Mouse (Mus musculus) hindbrain, postnatal 0 days (tissue): ENCODE results near the gene Dpf3. TPM values are rescaled to one million over a fixed set of nuclear protein-coding genes. Genes with fewer than 3 reads are reported as not detected.

ENCODE experiments used
- ATAC-seq: fragments of 200-750 bp; cut with Nextera tagmentation; 2 replicates; pipeline ENCODE4 v1.8.0; 2017; ENCODE audit warnings: mild to moderate bottlenecking, moderate TSS enrichment, moderate library complexity
- DNase-seq: peaks from one replicate; pipeline ENCODE4 v3.0.0-alpha.2; 2015; ENCODE audit warnings: low spot score
- H3K27ac ChIP-seq: fragments of 300-500 bp; sonication (generic); 2 replicates; pipeline ENCODE4 v1.5.1; 2014; ENCODE audit warnings: mild to moderate bottlenecking
- H3K27me3 ChIP-seq: fragments of 300-500 bp; sonication (generic); 2 replicates; pipeline ENCODE4 v1.6.1; 2014; ENCODE audit warnings: low read length, mixed read lengths; ENCODE audit not compliant: insufficient read depth
- H3K36me3 ChIP-seq: fragments of 300-500 bp; sonication (generic); 2 replicates; pipeline ENCODE4 v1.6.1; 2014; ENCODE audit warnings: low read length, mixed read lengths; ENCODE audit not compliant: insufficient read depth
- H3K4me1 ChIP-seq: fragments of 300-500 bp; sonication (generic); 2 replicates; pipeline ENCODE4 v1.6.1; 2014; ENCODE audit warnings: antibody characterized with exemption, low read length, mixed read lengths; ENCODE audit not compliant: insufficient read depth
- H3K4me2 ChIP-seq: fragments of 300-500 bp; sonication (generic); 2 replicates; pipeline ENCODE4 v1.6.1; 2014; ENCODE audit warnings: low read depth, mild to moderate bottlenecking, low read length, moderate library complexity, mixed read lengths
- H3K4me3 ChIP-seq: fragments of 300-500 bp; sonication (generic); 2 replicates; pipeline ENCODE4 v1.5.1; 2014; ENCODE audit warnings: low read length
- H3K9ac ChIP-seq: fragments of 300-500 bp; sonication (generic); replicated peaks from 2 replicates; pipeline ENCODE4 v1.6.1; 2014; ENCODE audit warnings: mild to moderate bottlenecking, low read length, moderate library complexity, mixed read lengths
- H3K9me3 ChIP-seq: fragments of 300-500 bp; sonication (generic); 2 replicates; pipeline ENCODE4 v1.6.1; 2016; ENCODE audit warnings: low read length, mixed read lengths
- CTCF ChIP-seq: IDR thresholded peaks from 2 replicates; pipeline ENCODE4 v1.5.1; 2016; ENCODE audit warnings: antibody characterized with exemption, control low read depth, low read depth
- WGBS: fragments of 180-500 bp; shearing (Covaris S2); extraction: QIAGEN DNeasy Blood & Tissue Kit; methylation state at CpG from one replicate; pipeline ENCODE4 v1.1.7; 2014; 5-methylcytosine and 5-hydroxymethylcytosine counted together
- polyA plus RNA-seq: library from polyadenylated mRNA; unstranded; fragments of >200 nt; fragmentation: Nextera tagmentation; extraction: Ambion mirVana; gene quantifications from 2 replicates; pipeline ENCODE4 v1.2.1, GENCODE M21; 2015
- total RNA-seq: library from RNA; depleted of rRNA; stranded (reverse); fragments of >200 nt; gene quantifications from 2 replicates; pipeline ENCODE4 v1.2.3, GENCODE M21; 2014

Dpf3 gene
- total and polyA plus RNA-seq, 2 experiments from 2014 or later: 19.8 to 38.9 TPM

DNA sequence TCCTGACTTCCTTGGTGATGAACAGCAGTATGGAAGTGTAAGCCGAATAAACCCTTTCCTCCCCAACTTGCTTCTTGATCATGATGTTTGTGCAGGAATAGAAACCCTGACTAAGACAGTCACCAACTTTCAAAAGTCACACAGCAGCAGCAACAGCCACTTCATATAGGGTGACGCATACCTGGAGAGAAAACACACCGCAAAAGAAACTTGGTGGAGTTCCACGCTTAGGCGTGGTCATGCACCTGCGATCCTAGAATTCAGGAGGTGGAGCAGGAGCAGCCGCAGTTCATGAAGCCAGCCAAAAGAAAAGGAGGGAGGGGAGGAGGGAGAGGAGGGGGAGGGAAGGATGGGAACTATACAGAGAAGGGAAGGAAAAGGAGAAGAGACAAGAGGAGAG, 106.4 kb downstream of the Dpf3 start:
- H3K4me1 ChIP-seq: no peaks in the 10 kb centered on the region
- no peaks in the 10 kb centered on the region for H3K9me3 ChIP-seq
- DNase-seq (no peak), ATAC-seq (no peak)
- H3K27ac ChIP-seq: no peak overlapping the region
- no peaks in the 10 kb centered on the region for H3K36me3 ChIP-seq
- WGBS: 95% methylated on average over 6 of the region's 7 CpGs
- no peak overlapping the region for H3K4me3 ChIP-seq
- no peak overlapping the region for H3K4me2 ChIP-seq
- no peaks in the 10 kb centered on the region for H3K27me3 ChIP-seq
- no peak overlapping the region for H3K9ac ChIP-seq
- TF ChIP-seq CTCF: no peak

DNA sequence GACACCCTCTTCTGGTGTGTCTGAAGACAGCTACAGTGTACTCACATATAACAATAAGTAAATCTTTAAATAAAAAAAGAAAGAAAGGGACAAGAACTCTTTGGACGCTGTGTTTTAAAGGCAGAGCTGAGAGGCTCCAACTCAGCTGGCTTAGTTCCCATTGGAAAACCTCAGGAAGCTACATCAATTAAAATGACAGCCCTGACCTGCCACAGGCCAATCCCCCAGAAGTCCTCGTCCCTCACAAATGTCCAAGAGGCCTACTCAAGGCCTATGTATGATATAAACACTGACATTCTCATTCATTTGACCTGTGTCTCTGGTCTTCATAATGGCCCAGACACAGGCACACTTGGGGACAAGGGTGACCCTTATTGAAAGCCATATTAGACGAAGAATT, 107.5 kb downstream of the Dpf3 start:
- Histone ChIP-seq H3K4me3 (no peak overlapping the region), H3K4me1 (no peaks in the 10 kb centered on the region), H3K27ac (no peak overlapping the region), H3K27me3 (no peaks in the 10 kb centered on the region), H3K9ac (no peak overlapping the region), H3K9me3 (no peaks in the 10 kb centered on the region), H3K4me2 (no peak overlapping the region), H3K36me3 (no peaks in the 10 kb centered on the region)
- DNase-seq: no peak
- ATAC-seq: no peak
- no peak for TF ChIP-seq CTCF
- 43% methylated on average over 3 of the region's 3 CpGs for WGBS

DNA sequence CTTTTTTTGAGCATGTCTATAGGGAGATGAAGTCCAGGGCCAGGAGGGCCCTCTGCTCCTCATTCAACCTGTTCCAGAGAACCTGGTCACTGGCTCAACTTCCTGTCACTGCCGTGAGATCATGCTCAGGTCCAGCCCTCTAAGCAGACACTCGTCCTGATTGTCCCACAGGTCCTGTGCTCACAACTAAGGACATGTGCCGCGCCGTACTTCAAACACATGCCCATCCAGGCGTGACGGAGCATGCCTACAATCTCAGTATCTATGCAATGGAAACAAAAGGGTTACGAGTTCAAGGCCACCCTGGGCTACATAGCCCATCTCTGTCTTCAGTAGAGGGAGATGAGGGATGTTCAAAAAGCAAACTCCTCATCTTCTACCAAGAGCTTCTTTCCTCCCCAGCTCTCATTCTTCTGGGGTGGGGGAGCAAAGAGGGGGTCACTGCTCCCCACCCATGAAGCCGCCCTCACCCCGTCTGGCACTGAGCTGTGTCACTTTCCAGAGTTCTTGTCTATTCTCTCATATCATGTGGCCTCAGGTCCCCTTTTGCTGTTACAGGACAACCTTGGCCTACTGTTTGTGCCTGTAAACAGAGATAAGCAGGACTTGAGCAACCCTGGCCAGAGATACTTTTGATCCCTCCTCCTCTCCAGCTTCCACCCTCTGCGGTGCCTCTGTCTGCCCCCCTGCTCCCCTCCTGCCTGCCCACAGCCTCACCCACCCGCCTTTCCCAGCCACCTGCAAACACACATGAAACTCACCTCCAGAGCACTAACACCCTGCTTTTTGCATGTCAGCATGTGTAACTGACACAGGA, 112.3 kb downstream of the Dpf3 start:
- ATAC-seq: no peak
- Histone ChIP-seq H3K27me3 (no peaks in the 10 kb centered on the region), H3K4me1 (no peaks in the 10 kb centered on the region), H3K4me3 (no peak overlapping the region), H3K27ac (no peak overlapping the region), H3K36me3 (no peaks in the 10 kb centered on the region), H3K4me2 (no peak overlapping the region), H3K9me3 (no peaks in the 10 kb centered on the region), H3K9ac (no peak overlapping the region)
- no peak for TF ChIP-seq CTCF
- 88% methylated on average over 12 of the region's 12 CpGs for WGBS
- DNase-seq: no peak

DNA sequence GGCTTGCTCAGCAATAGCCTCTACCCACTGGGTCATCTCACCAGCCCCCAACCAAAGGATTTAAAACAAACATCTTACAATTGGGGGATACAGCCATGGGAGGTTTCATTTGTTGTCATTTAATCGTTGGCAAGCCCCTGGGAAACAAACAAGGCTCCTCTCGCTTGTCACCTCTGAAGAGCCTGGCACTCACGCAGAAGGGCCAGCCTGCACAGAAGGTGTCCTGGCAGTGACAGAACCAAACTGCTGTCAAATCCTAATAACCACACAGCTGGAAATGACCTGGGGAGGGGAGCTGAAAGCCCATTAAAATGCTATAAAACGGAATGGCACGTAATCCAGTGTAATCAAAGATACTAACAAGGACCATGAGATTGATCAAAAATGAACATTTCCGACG, 114.4 kb downstream of the Dpf3 start:
- no peak for DNase-seq
- no peak for ATAC-seq

DNA sequence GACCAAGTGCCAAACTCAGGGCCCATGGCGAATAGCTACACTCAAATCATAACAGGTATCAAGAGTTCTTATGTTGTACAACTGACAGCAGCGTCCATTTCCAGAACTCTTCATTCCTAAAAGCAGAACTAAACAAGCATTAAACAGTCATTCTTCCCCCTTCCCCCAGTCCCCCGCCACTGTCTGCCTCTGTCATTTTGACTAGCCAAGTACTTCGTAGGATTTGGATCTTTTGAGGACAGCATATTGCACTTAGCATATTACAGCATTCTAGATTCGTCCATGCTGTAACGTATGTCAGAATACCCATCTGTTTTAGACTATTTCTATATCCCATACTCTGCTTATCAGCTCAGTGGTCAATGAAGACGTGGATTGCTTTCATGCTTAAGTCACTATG, 115.2 kb downstream of the Dpf3 start:
- Histone ChIP-seq H3K27ac (no peak overlapping the region), H3K4me3 (no peak overlapping the region), H3K4me1 (no peaks in the 10 kb centered on the region), H3K9ac (no peak overlapping the region), H3K9me3 (no peaks in the 10 kb centered on the region), H3K4me2 (no peak overlapping the region), H3K27me3 (no peaks in the 10 kb centered on the region), H3K36me3 (no peaks in the 10 kb centered on the region)
- no peak for TF ChIP-seq CTCF
- DNase-seq: no peak
- no peak for ATAC-seq
- WGBS: 84% methylated on average over 7 of the region's 7 CpGs

More for the DNA sequence above, 114.4 kb downstream of the Dpf3 start:
- Histone ChIP-seq H3K36me3 (no peaks in the 10 kb centered on the region), H3K27me3 (no peaks in the 10 kb centered on the region), H3K4me2 (no peak overlapping the region), H3K27ac (no peak overlapping the region), H3K4me1 (no peaks in the 10 kb centered on the region), H3K4me3 (no peak overlapping the region), H3K9ac (no peak overlapping the region), H3K9me3 (no peaks in the 10 kb centered on the region)
- WGBS: 41% methylated on average over 7 of the region's 7 CpGs
- no peak for TF ChIP-seq CTCF

DNA sequence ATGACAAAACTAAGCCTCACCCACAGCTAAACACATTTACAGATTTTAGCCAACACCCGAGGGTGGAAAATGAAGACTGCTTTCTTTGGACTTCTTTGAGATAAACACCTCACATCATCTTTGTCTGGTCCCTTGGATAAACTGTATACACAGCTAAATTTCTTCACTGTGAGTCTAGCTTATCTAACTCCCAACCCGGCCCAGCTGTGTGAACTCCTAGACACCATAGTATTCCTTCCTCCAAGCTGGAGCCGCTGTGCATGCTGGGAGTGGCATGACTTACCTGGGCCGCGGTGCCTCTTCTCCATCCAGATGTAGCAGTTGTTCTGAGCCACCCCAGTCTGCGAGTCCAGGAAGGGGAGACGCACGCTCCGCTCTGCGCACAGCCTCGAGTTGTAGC, 117.3 kb downstream of the Dpf3 start:
- H3K9ac ChIP-seq: no peak overlapping the region
- no peaks in the 10 kb centered on the region for H3K36me3 ChIP-seq
- H3K27me3 ChIP-seq: no peaks in the 10 kb centered on the region
- no peaks in the 10 kb centered on the region; the same call in 1 of the 2 replicates for H3K9me3 ChIP-seq
- no peak for TF ChIP-seq CTCF
- no peak overlapping the region for H3K27ac ChIP-seq
- ATAC-seq: no peak
- no peaks in the 10 kb centered on the region for H3K4me1 ChIP-seq
- H3K4me3 ChIP-seq: no peak overlapping the region
- DNase-seq: no peak
- H3K4me2 ChIP-seq: no peak overlapping the region
- WGBS: 91% methylated on average over 11 of the region's 11 CpGs

DNA sequence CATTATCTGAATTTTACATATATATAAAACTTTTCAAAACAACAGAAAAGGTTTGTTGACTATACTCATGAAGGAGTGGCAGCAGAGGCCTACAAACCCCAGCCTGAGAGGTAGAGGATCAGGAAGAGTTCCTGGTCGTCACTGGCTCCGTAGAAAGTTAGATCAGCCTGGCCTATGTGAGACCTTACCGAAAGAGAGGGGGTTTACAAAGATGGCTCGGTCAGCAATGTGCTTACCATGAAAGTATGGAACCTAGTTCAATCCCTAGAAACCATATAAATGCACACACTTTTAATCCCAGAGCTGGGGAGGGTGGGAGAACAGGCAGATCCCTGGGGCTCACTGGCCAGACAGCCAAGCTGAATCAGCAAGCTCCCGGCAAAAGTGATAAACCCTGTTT, 118.1 kb downstream of the Dpf3 start:
- Histone ChIP-seq H3K27me3 (no peaks in the 10 kb centered on the region), H3K4me2 (no peak overlapping the region), H3K9me3 (no peaks in the 10 kb centered on the region; the same call in 1 of the 2 replicates), H3K27ac (no peak overlapping the region), H3K36me3 (no peaks in the 10 kb centered on the region), H3K4me1 (no peaks in the 10 kb centered on the region), H3K9ac (no peak overlapping the region), H3K4me3 (no peak overlapping the region)
- WGBS: 94% methylated on average over 5 of the region's 5 CpGs
- DNase-seq (no peak), ATAC-seq (no peak)
- TF ChIP-seq CTCF: no peak
